Mouse (Mus musculus): Measurements from ENCODE around the gene Lif. TPM values are rescaled to one million over a fixed set of nuclear protein-coding genes. Genes with fewer than 3 reads are reported as not detected.
A peak's percentile ranks its signal among the peaks of the same experiment; 100 is the strongest.

The Lif gene
- polyA plus RNA-seq, 1 experiment: 0.02 TPM

DNA sequence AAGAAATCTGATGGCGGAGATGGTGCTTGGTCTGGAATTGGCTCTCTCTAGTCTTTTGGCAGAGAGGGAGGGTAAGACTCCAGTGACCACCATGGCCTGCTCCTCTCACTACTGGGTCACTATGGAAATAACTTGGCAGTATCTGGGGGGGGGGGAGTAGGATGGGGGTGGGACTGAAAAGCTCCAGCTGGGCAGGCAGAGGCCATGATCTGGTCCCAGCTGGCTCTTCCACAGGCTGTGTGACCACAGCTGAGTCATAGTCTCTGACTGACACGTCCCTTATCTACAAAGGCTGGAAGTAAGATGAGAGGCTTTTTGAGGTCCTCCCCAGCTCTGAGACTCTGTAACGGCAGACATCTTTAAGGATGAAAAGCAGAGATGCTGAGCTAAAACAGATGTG, 40.4 kb downstream of the Lif start:
- TF ChIP-seq GATA1 (IDR thresholded peaks at IDR 0.05; ENCODE audit: low read length): no peak

DNA sequence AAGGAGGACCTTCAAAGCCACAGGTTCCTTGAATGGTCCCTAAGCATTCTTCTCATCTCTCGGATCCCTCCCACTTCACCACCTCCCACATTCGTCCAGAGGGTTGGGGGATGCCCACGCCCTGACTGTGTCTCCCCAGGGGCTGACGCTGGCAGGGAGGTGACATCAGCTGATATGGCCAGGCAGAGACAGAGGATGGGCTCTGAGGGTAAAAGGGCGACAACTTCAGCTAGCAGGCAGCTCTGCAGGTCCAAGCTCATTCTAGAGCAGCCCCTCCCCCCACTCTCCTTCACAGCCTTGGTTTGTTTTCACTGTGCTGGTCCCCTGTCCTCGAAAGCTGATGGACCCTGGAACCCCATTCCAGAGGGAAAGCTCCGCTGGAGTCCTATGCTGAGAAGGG, 41.3 kb downstream of the Lif start:
- no peak for TF ChIP-seq GATA1 (IDR thresholded peaks at IDR 0.05; ENCODE audit: low read length)

DNA sequence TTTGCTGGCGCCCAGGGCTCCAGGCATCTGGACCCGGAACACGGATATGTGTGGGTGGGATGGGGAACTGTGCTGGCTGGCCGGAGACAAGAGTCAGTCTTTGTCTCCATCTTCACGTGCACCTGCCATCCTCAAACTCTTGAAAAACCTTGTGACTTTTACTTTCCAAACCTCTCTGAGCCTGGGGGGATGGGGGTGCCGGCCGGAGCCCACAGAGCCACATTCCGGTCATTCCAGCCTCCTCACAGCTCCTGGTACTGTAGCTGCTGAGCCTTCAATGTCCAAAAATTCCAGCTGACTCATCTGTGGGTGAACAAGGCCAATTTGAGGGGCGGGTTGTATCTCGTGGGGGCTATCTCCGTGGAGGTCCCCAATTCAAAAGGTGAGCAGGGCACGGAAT, 41.8 kb downstream of the Lif start:
- TF ChIP-seq GATA1 (IDR thresholded peaks at IDR 0.05; ENCODE audit: low read length): no peak

DNA sequence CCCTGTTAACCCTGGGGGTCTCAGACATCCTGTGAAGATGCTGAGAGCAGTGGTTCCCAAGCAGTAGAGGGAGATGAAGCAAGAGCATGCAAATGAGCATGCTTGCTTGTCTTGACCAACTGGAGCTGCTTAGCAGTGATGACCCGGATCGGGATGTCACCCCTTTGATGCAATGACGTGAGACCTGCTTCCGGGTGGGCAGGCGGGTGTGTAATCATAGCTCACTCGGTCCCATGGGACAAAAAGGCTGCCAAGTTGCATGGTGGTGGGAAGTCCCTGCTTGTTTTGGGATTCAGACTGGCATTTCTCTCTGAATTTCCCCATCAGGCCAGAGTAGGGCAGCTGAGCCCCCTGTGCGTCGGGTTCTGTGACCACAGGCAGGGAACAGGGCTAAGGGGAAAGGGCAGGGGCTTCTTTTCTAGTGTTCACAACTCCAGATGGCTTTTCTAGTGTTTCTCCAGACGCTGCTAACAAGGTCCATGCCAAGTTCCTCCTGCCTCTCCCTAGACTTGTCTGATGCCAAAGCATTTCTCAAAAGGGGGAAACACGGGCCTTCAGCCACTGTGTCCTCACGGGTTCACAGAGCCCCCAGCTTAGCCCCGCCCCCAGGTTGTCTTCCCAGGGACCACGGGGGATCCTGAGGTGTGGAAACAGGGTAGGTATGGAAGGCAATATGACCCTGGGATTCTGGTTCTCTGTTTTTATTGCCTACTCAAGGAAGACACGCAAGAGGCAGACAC, 42.5 kb downstream of the Lif start:
- TF ChIP-seq GATA1 (IDR thresholded peaks at IDR 0.05; ENCODE audit: low read length): no peak

DNA sequence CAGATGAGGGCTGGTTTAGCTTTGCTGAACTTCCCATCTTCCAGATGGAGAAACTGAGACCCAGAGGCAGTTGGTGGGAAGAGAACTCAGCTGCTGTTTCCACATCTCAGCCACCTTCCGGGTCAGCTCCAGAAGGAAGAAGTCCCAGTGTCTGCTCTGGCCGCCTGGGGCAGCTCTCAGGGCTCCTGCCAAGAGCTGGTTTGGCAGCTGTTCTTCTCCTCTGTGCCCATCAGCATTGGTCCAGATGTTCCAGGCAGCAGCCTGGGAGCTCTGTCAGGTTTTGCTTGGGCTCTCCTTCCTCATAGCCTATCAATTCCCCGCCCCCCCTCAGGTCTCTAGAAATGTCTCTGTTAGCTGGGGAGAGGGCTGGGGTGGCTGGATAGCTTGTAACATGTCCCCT, 43.3 kb downstream of the Lif start:
- TF ChIP-seq GATA1 (IDR thresholded peaks at IDR 0.05; ENCODE audit: low read length): no peak

DNA sequence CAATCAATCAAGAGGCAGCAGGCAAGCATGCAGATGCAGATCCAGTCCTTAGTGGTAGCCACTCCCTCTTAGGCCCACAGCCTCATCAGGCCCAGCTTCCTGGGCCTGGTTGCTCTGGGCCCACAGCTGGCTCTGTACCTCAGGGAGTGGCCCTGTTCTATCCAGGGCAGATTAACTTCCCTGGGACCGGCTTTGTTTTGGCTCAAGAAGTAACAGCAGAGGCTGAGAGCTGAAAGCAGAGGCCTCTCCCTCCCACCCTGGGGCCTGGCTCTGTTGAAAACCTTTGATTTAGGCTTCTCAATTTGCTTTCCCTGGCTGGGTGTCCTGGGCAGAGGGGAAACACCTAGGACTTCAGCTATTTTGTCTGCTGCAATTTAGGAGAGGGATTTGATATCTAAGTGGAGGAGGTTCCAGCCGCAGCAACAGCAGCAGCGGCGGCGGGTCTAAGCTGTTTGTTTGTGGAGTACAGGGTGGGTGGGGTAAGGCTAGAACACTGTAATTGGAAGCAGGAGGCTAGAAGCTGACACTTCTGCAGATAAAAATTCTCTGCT, 45.1 kb downstream of the Lif start:
- no peak for TF ChIP-seq GATA1 (IDR thresholded peaks at IDR 0.05; ENCODE audit: low read length)

DNA sequence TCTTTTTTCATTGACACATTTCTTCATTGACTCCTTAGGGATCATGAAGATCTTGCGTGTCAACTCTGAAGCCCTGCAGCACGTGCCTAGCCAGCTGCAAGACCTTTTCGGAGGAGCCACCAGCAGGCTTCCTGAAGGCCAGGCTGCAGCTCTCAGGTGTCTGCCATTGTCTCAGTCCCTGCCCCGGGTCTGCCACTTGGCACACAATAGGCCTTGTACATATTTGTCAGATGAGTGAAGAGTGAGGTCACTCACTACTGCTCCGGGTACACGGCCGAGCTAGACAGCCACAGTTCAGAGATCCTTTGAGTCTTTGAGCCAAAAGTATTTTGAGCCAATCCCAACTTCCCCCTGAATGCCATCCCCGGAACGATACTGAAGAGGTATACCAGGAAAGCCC, 45.7 kb downstream of the Lif start:
- TF ChIP-seq GATA1 (IDR thresholded peaks at IDR 0.05; ENCODE audit: low read length): no peak

DNA sequence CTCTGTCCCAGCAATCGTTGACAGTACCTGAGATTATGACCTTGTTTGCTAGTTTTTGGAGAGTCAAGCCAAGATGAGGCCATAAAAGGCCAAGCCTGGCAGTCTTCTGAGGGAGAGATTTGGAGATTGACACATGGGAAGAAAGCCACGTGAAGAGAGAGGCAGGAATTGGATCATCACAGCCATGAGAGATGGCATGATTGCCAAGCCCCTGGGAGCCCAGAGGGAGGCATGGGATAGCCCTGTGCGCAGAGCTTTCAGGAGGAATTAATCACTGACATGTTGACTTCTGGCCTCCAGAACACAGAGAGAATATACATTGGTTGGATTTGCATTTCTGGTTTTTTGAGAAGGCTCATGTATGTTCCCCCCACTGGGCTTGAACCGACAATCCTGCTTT, 46.8 kb downstream of the Lif start:
- no peak for TF ChIP-seq GATA1 (IDR thresholded peaks at IDR 0.05; ENCODE audit: low read length)

DNA sequence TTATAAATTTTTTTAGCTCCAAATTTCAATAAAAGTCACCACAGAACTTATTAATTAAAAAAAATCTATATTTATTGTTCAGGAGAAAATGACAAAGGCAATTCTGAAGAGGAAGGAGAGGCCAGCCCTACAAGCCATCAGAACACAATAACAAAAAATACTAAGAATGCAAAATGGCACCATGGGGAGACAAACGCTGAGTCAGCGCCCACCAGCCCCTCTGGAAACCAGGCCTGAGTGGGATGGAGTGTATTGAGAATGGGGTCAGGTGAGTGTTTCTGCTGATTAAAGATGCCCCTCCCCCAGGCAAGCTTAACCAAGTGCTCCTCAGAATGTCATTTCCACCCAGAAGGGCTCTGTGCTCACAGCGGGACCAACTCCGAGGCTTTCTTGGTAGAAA, 47.7 kb downstream of the Lif start:
- no peak for TF ChIP-seq GATA1 (IDR thresholded peaks at IDR 0.05; ENCODE audit: low read length)

DNA sequence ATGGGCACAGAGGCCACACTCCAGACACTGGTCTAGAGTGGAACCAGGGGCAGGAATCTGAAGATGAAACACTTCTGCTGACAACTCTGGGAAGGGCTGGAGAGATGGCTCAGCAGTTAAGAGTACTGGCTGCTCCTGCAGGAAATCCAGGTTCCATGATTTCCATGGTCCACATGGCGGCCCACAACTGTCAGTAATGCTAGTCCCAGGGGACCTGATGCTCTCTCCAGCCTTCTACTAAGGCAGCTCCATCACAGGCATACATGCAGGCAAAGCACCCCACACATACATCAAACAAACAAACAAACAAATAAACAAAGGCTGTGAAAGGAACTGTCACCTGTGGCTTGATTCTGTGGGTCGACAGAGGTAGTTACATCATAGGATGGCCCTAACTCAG, 48.7 kb downstream of the Lif start:
- TF ChIP-seq GATA1 (IDR thresholded peaks at IDR 0.05; ENCODE audit: low read length): no peak

DNA sequence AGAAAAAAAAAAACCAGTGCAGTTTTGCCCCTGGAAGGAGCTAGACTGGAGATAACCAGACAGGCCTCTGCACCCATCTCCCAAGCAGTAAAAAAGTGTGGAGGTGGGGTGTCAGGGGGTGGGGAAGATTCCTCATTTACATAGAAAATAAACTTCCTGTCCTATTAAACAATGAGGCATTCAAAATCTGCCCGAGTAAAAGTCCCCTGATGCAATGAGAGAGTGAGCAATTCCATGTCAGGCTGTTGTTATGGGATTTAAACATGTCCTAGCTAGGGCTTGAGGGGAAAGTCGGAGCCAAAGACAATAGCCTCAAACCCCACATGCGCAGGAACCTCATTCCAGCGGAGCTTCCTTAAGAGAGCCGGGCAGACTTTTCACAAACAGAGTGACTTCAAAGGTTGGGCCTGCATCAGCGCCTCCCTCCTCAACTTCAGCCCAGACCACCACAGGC, 50.7 kb downstream of the Lif start:
- TF ChIP-seq GATA1 (IDR thresholded peaks at IDR 0.05; ENCODE audit: low read length): no peak

DNA sequence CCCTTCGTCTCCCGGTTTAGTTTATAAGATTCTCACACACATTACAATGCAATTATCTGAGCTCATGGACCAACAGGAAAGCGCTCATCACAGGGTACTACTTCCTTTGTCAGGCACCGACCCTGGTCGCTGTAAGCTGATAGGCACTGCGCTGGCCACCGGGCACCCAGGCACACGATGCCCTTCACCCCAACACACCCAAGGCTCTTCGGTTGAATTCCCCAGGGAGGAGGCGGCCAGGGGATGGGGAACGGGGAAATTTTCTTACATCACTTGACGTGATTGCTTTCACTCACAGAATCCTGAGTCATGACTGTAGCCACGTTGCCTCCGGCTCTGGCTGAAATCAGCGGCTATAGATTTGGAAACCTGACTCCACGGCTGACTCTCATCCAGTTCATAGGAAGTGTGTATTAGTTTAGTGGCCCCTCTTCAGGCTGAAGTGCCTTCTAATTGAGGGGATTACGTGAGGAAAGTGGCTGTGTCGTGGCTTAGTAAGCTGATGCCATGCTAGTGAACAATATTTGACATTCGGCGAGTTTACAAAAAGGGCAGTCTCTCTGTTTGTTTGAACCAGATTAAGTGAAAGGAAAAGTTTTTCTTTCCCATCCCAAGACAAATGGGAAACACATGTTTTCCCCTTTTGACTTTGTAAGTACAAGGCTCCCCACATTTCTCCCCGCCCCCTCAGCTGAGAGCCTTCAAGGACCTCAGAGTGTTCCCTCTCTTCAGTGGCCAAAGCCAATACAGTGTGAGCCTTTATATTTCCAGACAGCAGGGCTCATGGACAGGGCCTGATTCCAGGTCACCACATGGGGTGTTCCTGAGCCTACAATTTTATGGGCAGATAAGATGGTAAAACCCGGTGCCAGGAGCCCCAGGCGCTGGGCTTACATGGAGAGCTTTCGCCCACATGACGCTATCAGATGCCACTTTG, 51.4 kb downstream of the Lif start:
- no peak for TF ChIP-seq GATA1 (IDR thresholded peaks at IDR 0.05; ENCODE audit: low read length)

DNA sequence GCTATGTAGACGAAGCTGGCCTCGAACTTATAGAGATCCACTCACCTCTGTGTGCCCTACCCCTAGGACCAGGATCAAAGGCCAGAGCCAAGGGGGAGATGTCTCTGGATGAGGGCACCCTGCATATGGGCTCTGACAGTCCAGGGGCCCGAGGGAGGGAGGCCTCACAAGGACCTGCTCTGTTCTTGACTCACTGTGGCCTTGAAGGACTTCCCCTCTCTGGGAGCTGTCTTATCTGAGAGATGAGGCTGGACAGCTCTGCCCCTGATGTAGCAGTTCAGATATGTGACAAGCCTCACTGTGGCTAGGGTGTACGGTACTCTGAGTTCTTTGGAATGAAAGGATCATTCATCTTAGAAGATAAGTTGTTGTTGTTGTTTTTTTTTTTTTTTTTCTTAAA, 52.3 kb downstream of the Lif start:
- peak; percentile 56 for TF ChIP-seq GATA1 (IDR thresholded peaks at IDR 0.05; ENCODE audit: low read length)

DNA sequence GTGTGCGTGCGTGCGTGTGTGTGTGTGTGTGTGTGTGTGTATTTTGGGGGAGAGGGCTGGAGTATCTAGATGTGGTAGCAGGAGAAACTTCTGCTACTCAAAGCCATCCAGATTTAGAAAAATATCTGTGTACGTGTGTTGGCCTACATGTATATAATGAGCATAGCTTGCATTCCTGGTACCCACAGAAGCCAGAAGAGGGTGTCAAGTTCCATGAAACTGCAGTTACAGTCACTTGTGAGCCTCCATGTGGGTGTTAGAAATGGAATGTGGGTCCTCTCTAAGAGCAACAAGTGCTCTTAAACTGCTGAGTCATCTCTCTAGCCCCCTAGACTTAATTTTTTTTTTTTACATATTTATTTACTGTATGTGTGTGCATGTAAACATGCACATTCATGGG, 53.0 kb downstream of the Lif start:
- TF ChIP-seq GATA1 (IDR thresholded peaks at IDR 0.05; ENCODE audit: low read length): no peak

DNA sequence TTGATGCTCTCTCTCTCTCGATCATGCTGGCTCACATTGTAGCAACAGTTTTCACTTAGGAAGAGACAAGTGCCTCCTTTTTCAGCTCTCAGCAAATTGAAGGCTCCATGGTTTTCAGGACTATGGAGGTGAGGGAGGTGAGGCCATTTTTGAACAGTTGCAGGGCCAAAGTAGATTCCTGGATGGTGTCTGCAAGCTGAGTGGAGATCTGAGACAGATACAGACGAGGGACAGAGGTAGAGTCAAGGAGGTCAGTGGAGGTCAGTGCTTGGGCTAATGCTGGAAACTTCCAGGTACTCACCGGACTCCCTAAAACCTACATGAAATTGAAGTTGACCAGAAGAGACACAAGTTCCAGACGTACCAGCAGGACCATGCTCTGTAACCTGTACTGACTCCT, 54.8 kb downstream of the Lif start:
- no peak for TF ChIP-seq GATA1 (IDR thresholded peaks at IDR 0.05; ENCODE audit: low read length)

DNA sequence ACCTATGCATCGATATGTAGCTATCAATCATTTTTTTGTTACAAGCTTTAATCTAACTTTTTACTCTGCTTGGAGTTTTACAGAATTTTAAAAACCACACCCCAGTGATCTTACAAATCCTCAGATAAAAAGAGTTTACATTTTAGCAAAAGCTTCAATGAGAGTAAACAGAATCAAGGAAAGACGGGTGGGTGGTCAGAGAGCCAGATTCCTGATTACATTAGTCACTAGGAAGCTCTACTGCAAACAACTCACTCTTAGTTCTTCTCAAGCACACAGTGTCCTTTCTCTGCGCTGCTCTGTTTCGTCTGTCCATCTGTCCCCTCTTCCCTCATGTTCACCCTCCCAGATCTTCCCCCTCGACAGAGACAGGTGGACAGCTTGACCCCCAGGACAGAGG, 59.9 kb downstream of the Lif start:
- TF ChIP-seq GATA1 (IDR thresholded peaks at IDR 0.05; ENCODE audit: low read length): no peak
